Mouse (Mus musculus): ENCODE data around the gene Men1.

DNA sequence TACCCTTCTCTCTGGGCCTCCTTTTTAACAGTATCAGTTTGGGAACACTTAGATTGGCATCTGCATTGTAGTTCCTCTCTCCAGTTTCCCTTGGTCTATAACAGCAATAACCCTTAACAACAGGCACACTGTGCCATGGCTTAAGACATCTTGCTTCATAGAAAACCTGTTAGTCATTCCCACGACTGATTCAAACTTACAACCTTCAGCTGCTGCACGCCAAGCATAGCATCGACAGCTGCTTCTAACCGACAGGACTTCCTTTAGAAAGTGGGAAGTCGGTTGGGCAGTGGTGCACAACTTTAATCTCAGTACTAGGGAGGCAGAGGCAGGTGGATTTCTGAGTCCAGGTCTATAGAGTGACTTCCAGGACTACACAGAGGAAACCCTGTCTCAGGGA is 3.6 kb upstream of the Men1 start:
- no peak for TF ChIP-seq CTCF (IDR thresholded peaks at IDR 0.05; ENCODE audit: control insufficient read depth, insufficient read depth, insufficient read length)
- TF ChIP-seq FOSL1 (IDR thresholded peaks at IDR 0.05; ENCODE audit: insufficient read depth, low read length, poor library complexity, severe bottlenecking), result no peak
- TF ChIP-seq MYOG (IDR thresholded peaks at IDR 0.05; ENCODE audit: control insufficient read depth, extremely low read depth, insufficient read length), result no peak
